Mouse (Mus musculus): ENCODE data around the gene Hgd.

GRCm38 (mm10) chr16:37550981-37551380 lies 29.0 kb upstream of the Hgd start:
- TF ChIP-seq CTCF (IDR thresholded peaks at IDR 0.05; ENCODE audit: extremely low read depth, insufficient read depth, low read length) (no peak), POLR2A (IDR thresholded peaks at IDR 0.05; ENCODE audit: extremely low read depth, insufficient read depth, low read length) (no peak)
